Mouse (Mus musculus) CH12.LX (cell line): ENCODE measurements around the gene Zhx3. TPM values are rescaled to one million over a fixed set of nuclear protein-coding genes. Genes with fewer than 3 reads are reported as not detected.

Source experiments
- DNase-seq: peaks from one replicate; pipeline ENCODE4 v3.0.0-alpha.2; 2013; ENCODE audit errors: extremely low read depth
- H3K27ac ChIP-seq: 2 replicates; pipeline ENCODE4 v1.5.1; 2012; ENCODE audit warnings: low read depth, mild to moderate bottlenecking, control low read depth, moderate library complexity; ENCODE audit not compliant: insufficient read depth
- H3K27me3 ChIP-seq: replicated peaks from 2 replicates; pipeline ENCODE3; 2012; ENCODE audit warnings: inconsistent platforms
- H3K36me3 ChIP-seq, 2 experiments: replicated peaks in 1 of 2; 2 replicates each; pipeline versions ENCODE3 to v1.6.1; 2012; ENCODE audit warnings: inconsistent platforms in 1 of 2, low read length in 1 of 2, mild to moderate bottlenecking in 1 of 2, mixed read lengths in 1 of 2, moderate library complexity in 1 of 2; ENCODE audit not compliant: control insufficient read depth in 1 of 2, insufficient read depth in 1 of 2
- H3K4me1 ChIP-seq, 2 experiments: 2 replicates each; pipeline ENCODE4 v1.6.1; 2012; ENCODE audit warnings: inconsistent platforms in 1 of 2, moderate library complexity in 1 of 2; ENCODE audit not compliant: insufficient read depth in 2 of 2, control insufficient read depth in 1 of 2
- H3K4me2 ChIP-seq: 2 replicates; pipeline ENCODE4 v1.6.1; 2012; ENCODE audit warnings: low read depth, mild to moderate bottlenecking, control low read depth; ENCODE audit not compliant: poor library complexity, insufficient read depth, severe bottlenecking
- H3K4me3 ChIP-seq, 3 experiments: fragments of 150-350 bp in 1 of 3; sonication (generic) in 1 of 3; replicated peaks in 1 of 3; 2 replicates each; pipeline versions ENCODE3 to v1.5.1; 2011 to 2012; ENCODE audit warnings: low read depth in 2 of 3, low read length in 2 of 3, mild to moderate bottlenecking in 2 of 3, moderate library complexity in 2 of 3, control low read depth in 1 of 3, improper control_type of control experiment in 1 of 3, inconsistent platforms in 1 of 3, mixed read lengths in 1 of 3; ENCODE audit not compliant: poor library complexity in 1 of 3
- H3K79me2 ChIP-seq: replicated peaks from 2 replicates; pipeline ENCODE4 v1.6.1; 2012; ENCODE audit warnings: mild to moderate bottlenecking, moderate library complexity; ENCODE audit not compliant: control insufficient read depth, poor library complexity, insufficient read depth, severe bottlenecking; ENCODE audit errors: extremely low read depth
- H3K9ac ChIP-seq: 2 replicates; pipeline ENCODE4 v1.6.1; 2012; ENCODE audit warnings: low read depth, mild to moderate bottlenecking, control low read depth, moderate library complexity; ENCODE audit not compliant: insufficient read depth
- H3K9me3 ChIP-seq: replicated peaks from 2 replicates; pipeline ENCODE3; 2012; ENCODE audit warnings: low read length, inconsistent platforms, mixed read lengths
- BHLHE40 ChIP-seq: IDR thresholded peaks from 2 replicates; pipeline ENCODE4 v1.6.1; 2011; ENCODE audit warnings: mild to moderate bottlenecking, low read depth, low read length, improper control_type of control experiment
- E2F4 ChIP-seq: IDR thresholded peaks from 2 replicates; pipeline ENCODE4 v1.6.1; 2011; ENCODE audit warnings: low read depth, low read length, improper control_type of control experiment; ENCODE audit not compliant: insufficient replicate concordance
- ELF1 ChIP-seq: IDR thresholded peaks from 2 replicates; pipeline ENCODE4 v1.6.1; 2014; ENCODE audit warnings: low read depth, mild to moderate bottlenecking, inconsistent platforms, low read length, improper control_type of control experiment
- ETS1 ChIP-seq: conservative IDR thresholded peaks from 2 replicates; pipeline ENCODE4 v1.6.1; 2012; ENCODE audit warnings: low read depth, mild to moderate bottlenecking, inconsistent platforms, low read length, improper control_type of control experiment, moderate library complexity
- GABPA ChIP-seq: IDR thresholded peaks from 2 replicates; pipeline ENCODE4 v1.6.1; 2012; ENCODE audit warnings: low read depth, low read length, improper control_type of control experiment, inconsistent platforms; ENCODE audit not compliant: insufficient replicate concordance
- MAFK ChIP-seq: IDR thresholded peaks from 2 replicates; pipeline ENCODE4 v1.6.1; 2011; ENCODE audit warnings: low read length, improper control_type of control experiment; ENCODE audit not compliant: insufficient replicate concordance
- MAX ChIP-seq: IDR thresholded peaks from 2 replicates; pipeline ENCODE4 v1.6.1; 2011; ENCODE audit warnings: low read length, improper control_type of control experiment
- MAZ ChIP-seq: IDR thresholded peaks from 2 replicates; pipeline ENCODE4 v1.6.1; 2012; ENCODE audit warnings: low read depth, mild to moderate bottlenecking, inconsistent platforms, low read length, improper control_type of control experiment, moderate library complexity
- MEF2A ChIP-seq: IDR thresholded peaks from 2 replicates; pipeline ENCODE4 v1.6.1; 2014; ENCODE audit warnings: low read depth, mild to moderate bottlenecking, inconsistent platforms, low read length, improper control_type of control experiment, borderline replicate concordance
- MXI1 ChIP-seq: IDR thresholded peaks from 2 replicates; pipeline ENCODE4 v1.6.1; 2011; ENCODE audit warnings: mild to moderate bottlenecking, low read depth, low read length, improper control_type of control experiment
- MYC ChIP-seq: IDR thresholded peaks from 2 replicates; pipeline ENCODE4 v1.6.1; 2011; ENCODE audit warnings: low read depth, mild to moderate bottlenecking, improper control_type of control experiment, low read length
- NELFE ChIP-seq: IDR thresholded peaks from 2 replicates; pipeline ENCODE4 v1.6.1; 2011; ENCODE audit warnings: low read depth, low read length, improper control_type of control experiment
- PAX5 ChIP-seq: IDR thresholded peaks from 2 replicates; pipeline ENCODE4 v1.6.1; 2012; ENCODE audit warnings: low read length, inconsistent platforms, mixed read lengths
- POLR2A ChIP-seq: IDR thresholded peaks from 2 replicates; pipeline ENCODE4 v1.6.1; 2011; ENCODE audit warnings: low read depth, mild to moderate bottlenecking, improper control_type of control experiment, low read length
- RAD21 ChIP-seq: IDR thresholded peaks from 2 replicates; pipeline ENCODE4 v1.6.1; 2011; ENCODE audit warnings: low read depth, mild to moderate bottlenecking, low read length, improper control_type of control experiment, moderate library complexity
- SIN3A ChIP-seq: IDR thresholded peaks from 2 replicates; pipeline ENCODE4 v1.6.1; 2012; ENCODE audit warnings: low read length, improper control_type of control experiment, inconsistent platforms
- SMC3 ChIP-seq: IDR thresholded peaks from 2 replicates; pipeline ENCODE4 v1.6.1; 2011; ENCODE audit warnings: low read depth, low read length, improper control_type of control experiment
- TCF12 ChIP-seq: IDR thresholded peaks from 2 replicates; pipeline ENCODE4 v1.6.1; 2014; ENCODE audit warnings: low read depth, mild to moderate bottlenecking, inconsistent platforms, low read length, improper control_type of control experiment
- UBTF ChIP-seq: IDR thresholded peaks from 2 replicates; pipeline ENCODE4 v1.6.1; 2012; ENCODE audit warnings: low read depth, mild to moderate bottlenecking, inconsistent platforms, low read length, improper control_type of control experiment, moderate library complexity
- USF1 ChIP-seq: IDR thresholded peaks from 2 replicates; pipeline ENCODE4 v1.6.1; 2014; ENCODE audit warnings: low read depth, mild to moderate bottlenecking, inconsistent platforms, low read length, improper control_type of control experiment
- ZKSCAN1 ChIP-seq: IDR thresholded peaks from 2 replicates; pipeline ENCODE4 v1.6.1; 2012; ENCODE audit warnings: low read depth, inconsistent platforms, low read length, improper control_type of control experiment, borderline replicate concordance
- ZNF384 ChIP-seq: IDR thresholded peaks from 2 replicates; pipeline ENCODE4 v1.6.1; 2012; ENCODE audit warnings: low read depth, low read length, improper control_type of control experiment, inconsistent platforms
- dilution Hi-C: fragments of 300-500 bp; cut with MboI; formaldehyde crosslinking; loops from 2 replicates; pipeline ENCODE4 v1.14.3; 2020; ENCODE audit warnings: low sequenced_read_pairs; ENCODE audit not compliant: extremely low pct_unique_long_range_greater_than_20kb, extremely low pct_ligation_motif_present
- in situ Hi-C: fragments of 300-500 bp; cut with MboI; formaldehyde crosslinking; loops from 3 replicates; pipeline ENCODE4 v1.14.3; 2019; ENCODE audit warnings: low sequenced_read_pairs, low pct_ligation_motif_present, low pct_unique_long_range_greater_than_20kb, mixed read lengths
- polyA plus RNA-seq: library from polyadenylated mRNA; unstranded; fragments of >175 nt; gene quantifications from 2 replicates; pipeline ENCODE4 v1.2.1, GENCODE M21; 2012; ENCODE audit warnings: low read depth; ENCODE audit not compliant: insufficient read length
- total RNA-seq, 2 experiments: library from RNA; depleted of rRNA; stranded (reverse); fragments of 300-350 nt in 1 of 2; fragments of >200 nt in 1 of 2; gene quantifications; 2 replicates each; pipeline ENCODE4 v1.2.3; 2012 to 2014

Zhx3 gene
- total and polyA plus RNA-seq, 3 experiments: 1.3 to 4.2 (median 2.6) TPM

- DNase-seq: no peak
- peaks cover 7 to 32% of the 10 kb centered on the region in 2 experiments; a peak in 3 of 4 replicates for H3K4me1 ChIP-seq
- dilution Hi-C loops (no loop called here), in situ Hi-C loops (no loop called here)
- H3K27ac ChIP-seq: no peak overlapping the region
- peaks cover 10% of the 10 kb centered on the region for H3K9me3 ChIP-seq
- no peak overlapping the region for H3K4me3 ChIP-seq
- TF ChIP-seq ZKSCAN1 (no peak), PAX5 (no peak), MXI1 (no peak)
- H3K27me3 ChIP-seq: no peaks in the 10 kb centered on the region
- no peaks in the 10 kb centered on the region for H3K36me3 ChIP-seq
- H3K9ac ChIP-seq: no peak overlapping the region
- H3K79me2 ChIP-seq: no peaks in the 10 kb centered on the region
- no peak overlapping the region for H3K4me2 ChIP-seq
Observed at GRCm38 (mm10) chr2:160915821-160916610, 43.2 kb upstream of the Zhx3 start.

GRCm38 (mm10) chr2:160914656-160915055, 41.9 kb upstream of the Zhx3 start:
- Histone ChIP-seq H3K4me2 (no peak overlapping the region), H3K79me2 (no peaks in the 10 kb centered on the region), H3K4me3 (no peak overlapping the region), H3K27me3 (no peaks in the 10 kb centered on the region), H3K4me1 (peaks cover 7 to 28% of the 10 kb centered on the region in 2 experiments; a peak in 3 of 4 replicates), H3K27ac (no peak overlapping the region), H3K9ac (no peak overlapping the region), H3K9me3 (peaks cover 10% of the 10 kb centered on the region), H3K36me3 (no peaks in the 10 kb centered on the region)
- dilution Hi-C loops: no loop called here
- DNase-seq: no peak
- TF ChIP-seq TCF12 (no peak), E2F4 (no peak), USF1 (no peak), MYC (no peak), MAZ (no peak)
- in situ Hi-C loops: no loop called here

GRCm38 (mm10) chr2:160912231-160912671, 39.5 kb upstream of the Zhx3 start, which contains the start of gene Emilin3:
TSS of gene Emilin3 (minus strand) at chr2:160912328.
- no peaks in the 10 kb centered on the region for H3K79me2 ChIP-seq
- peaks cover 9% of the 10 kb centered on the region for H3K27me3 ChIP-seq
- no peak within 1 kb of the TSS for H3K9ac ChIP-seq
- H3K4me3 ChIP-seq: no peak within 1 kb of the TSS
- H3K27ac ChIP-seq: no peak within 1 kb of the TSS
- DNase-seq: no peak
- no peaks in the 10 kb centered on the region for H3K36me3 ChIP-seq
- dilution Hi-C loops (no loop called here), in situ Hi-C loops (no loop called here)
- peaks cover 10% of the 10 kb centered on the region for H3K9me3 ChIP-seq
- H3K4me1 ChIP-seq: peaks cover 12 to 22% of the 10 kb centered on the region in 2 experiments
- H3K4me2 ChIP-seq: no peak within 1 kb of the TSS
- no peak for TF ChIP-seq ETS1
- TF ChIP-seq BHLHE40: no peak
- TF ChIP-seq MAFK: no peak
- TF ChIP-seq SIN3A: no peak
- TF ChIP-seq ZNF384: no peak
- TF ChIP-seq RAD21: no peak
- no peak for TF ChIP-seq UBTF
- no peak for TF ChIP-seq E2F4
- no peak for TF ChIP-seq MAX
- no peak for TF ChIP-seq USF1
- no peak for TF ChIP-seq GABPA
- TF ChIP-seq MEF2A: no peak
- TF ChIP-seq POLR2A: no peak
- TF ChIP-seq NELFE: no peak
- no peak for TF ChIP-seq MYC
- no peak for TF ChIP-seq MXI1
- no peak for TF ChIP-seq SMC3
- no peak for TF ChIP-seq ELF1
